Mouse (Mus musculus): Measurements from ENCODE around the gene Gm10337.

- TF ChIP-seq POLR2A (IDR thresholded peaks at IDR 0.05; ENCODE audit: insufficient read length, low read depth): peak; percentile 50
- peak; percentile 19 for TF ChIP-seq POLR2AphosphoS2 (IDR thresholded peaks at IDR 0.05; ENCODE audit: insufficient read length, low read depth)
- TF ChIP-seq MYOD1 (IDR thresholded peaks at IDR 0.05; ENCODE audit: control insufficient read depth in 1 of 3, insufficient read length in 2 of 3, low read depth in 2 of 3): peak in 1 of 3 experiments; percentile 37
- TF ChIP-seq MAX (IDR thresholded peaks at IDR 0.05; ENCODE audit: low read depth): no peak
- no peak for TF ChIP-seq REST (IDR thresholded peaks at IDR 0.05; ENCODE audit: insufficient read depth, insufficient read length)
- no peak for TF ChIP-seq TCF12 (IDR thresholded peaks at IDR 0.05; ENCODE audit: insufficient read depth, poor library complexity, severe bottlenecking)
- TF ChIP-seq SRF (IDR thresholded peaks at IDR 0.05; ENCODE audit: control insufficient read depth, insufficient read length, low read depth): no peak
- no peak for TF ChIP-seq USF1 (IDR thresholded peaks at IDR 0.05; ENCODE audit: low read depth)
- TF ChIP-seq TCF3 (IDR thresholded peaks at IDR 0.05; ENCODE audit: insufficient read length, low read depth): no peak
- peak in 1 of 3 experiments; percentile 45 for TF ChIP-seq MYOG (IDR thresholded peaks at IDR 0.05; ENCODE audit: control insufficient read depth in 1 of 3, insufficient read depth in 1 of 3, insufficient read length in 2 of 3, low read depth in 2 of 3)
- TF ChIP-seq E2F4 (IDR thresholded peaks at IDR 0.05; ENCODE audit: insufficient read depth): peak; percentile 6
- TF ChIP-seq CEBPB (IDR thresholded peaks at IDR 0.05; ENCODE audit: insufficient read depth, poor library complexity, severe bottlenecking): no peak
These were observed 32.8 kb upstream of the Gm10337 start for GRCm38 (mm10) chr15:102470605-102471294.
